Mouse (Mus musculus) myocyte (in vitro differentiated cells): ENCODE measurements at regions not wholly inside any gene's neighbourhood (a gene's known extent, or its start where the extent isn't known, plus 50 kb on each side); places are given as distances from the start of the nearest gene placed in this dataset.

Experiments
- CEBPB ChIP-seq: IDR thresholded peaks from 2 replicates; pipeline ENCODE4 v1.6.1; 2011; ENCODE audit warnings: mild to moderate bottlenecking, moderate library complexity; ENCODE audit not compliant: poor library complexity, insufficient read depth, severe bottlenecking
- E2F4 ChIP-seq: IDR thresholded peaks from one replicate; pipeline ENCODE4 v1.6.1; 2011; ENCODE audit warnings: mild to moderate bottlenecking, control low read depth, moderate library complexity; ENCODE audit not compliant: insufficient read depth
- MYOD1 ChIP-seq, 3 experiments: IDR thresholded peaks; one replicate each; pipeline ENCODE4 v1.6.1; 2011; ENCODE audit warnings: control low read depth in 2 of 3, low read depth in 2 of 3, mild to moderate bottlenecking in 2 of 3, moderate library complexity in 1 of 3; ENCODE audit not compliant: insufficient read length in 2 of 3, control insufficient read depth in 1 of 3
- POLR2A ChIP-seq: IDR thresholded peaks from one replicate; pipeline ENCODE4 v1.6.1; 2011; ENCODE audit warnings: low read depth, mild to moderate bottlenecking, control low read depth, moderate library complexity; ENCODE audit not compliant: insufficient read length
- POLR2AphosphoS2 ChIP-seq: IDR thresholded peaks from one replicate; pipeline ENCODE4 v1.6.1; 2011; ENCODE audit warnings: low read depth, control low read depth; ENCODE audit not compliant: insufficient read length
- REST ChIP-seq: IDR thresholded peaks from one replicate; pipeline ENCODE4 v1.6.1; 2011; ENCODE audit warnings: mild to moderate bottlenecking, control low read depth, moderate library complexity; ENCODE audit not compliant: insufficient read depth, insufficient read length
- SRF ChIP-seq: IDR thresholded peaks from one replicate; pipeline ENCODE4 v1.6.1; 2011; ENCODE audit warnings: low read depth; ENCODE audit not compliant: control insufficient read depth, insufficient read length
- TCF3 ChIP-seq: IDR thresholded peaks from one replicate; pipeline ENCODE4 v1.6.1; 2011; ENCODE audit warnings: low read depth, control low read depth; ENCODE audit not compliant: insufficient read length
- USF1 ChIP-seq: IDR thresholded peaks from one replicate; pipeline ENCODE4 v1.6.1; 2011; ENCODE audit warnings: low read depth, mild to moderate bottlenecking, control low read depth, moderate library complexity

DNA sequence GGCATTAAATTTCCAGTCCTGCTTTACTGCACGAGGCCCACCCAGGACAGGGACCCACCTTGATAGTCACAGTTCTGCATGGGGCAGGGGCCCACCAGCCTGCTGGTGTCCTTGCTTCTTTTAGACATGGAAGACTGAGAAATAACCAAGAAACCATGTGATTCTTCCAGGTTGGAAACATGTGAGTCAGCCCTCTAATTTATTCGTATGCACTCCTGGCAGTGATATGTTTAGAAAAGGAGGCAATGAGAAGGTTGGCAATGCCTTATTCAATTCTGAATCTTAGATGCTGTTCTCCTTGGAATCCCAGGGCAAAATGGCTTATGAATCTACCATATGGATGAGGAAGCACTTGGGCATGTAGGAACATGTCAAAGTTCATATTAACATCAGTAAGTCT lies 249.2 kb upstream of the Irx1 start:
- TF ChIP-seq CEBPB (no peak), POLR2A (no peak), MYOD1 (IDR thresholded peaks at IDR 0.05; ENCODE audit: control insufficient read depth in 1 of 3, insufficient read length in 2 of 3, low read depth in 2 of 3) (no peak), POLR2AphosphoS2 (no peak), TCF3 (no peak), USF1 (no peak), E2F4 (no peak), REST (no peak), SRF (no peak)
